Mouse (Mus musculus) cerebellum, postnatal 14 days (tissue): ENCODE measurements around the gene Zfp362.

Experiments
- DNase-seq, 2 experiments: peaks; one replicate each; pipeline ENCODE4 v3.0.0; 2021; ENCODE audit warnings: mixed read lengths in 2 of 2

The Zfp362 gene

GRCm38 (mm10) chr4:128755064-128755463 lies 50.8 kb downstream of the Zfp362 start, which contains the start of gene A3galt2:
A3galt2 (plus strand) TSS chr4:128755364.
- peak in 1 of 2 experiments; percentile 29 for DNase-seq

- DNase-seq: no peak
Observed at GRCm38 (mm10) chr4:128753571-128753970, 52.3 kb downstream of the Zfp362 start.

GRCm38 (mm10) chr4:128752031-128752757 lies 53.7 kb downstream of the Zfp362 start:
- DNase-seq: peak in 1 of 2 experiments; percentile 46

- DNase-seq: peak in 1 of 2 experiments; percentile 30
Observed at GRCm38 (mm10) chr4:128751006-128751405, 54.8 kb downstream of the Zfp362 start.

- no peak for DNase-seq
Observed at GRCm38 (mm10) chr4:128748309-128748708, 57.5 kb downstream of the Zfp362 start.

- DNase-seq: peak; percentile 57 to 62
Observed at GRCm38 (mm10) chr4:128747614-128748270, 58.1 kb downstream of the Zfp362 start.

GRCm38 (mm10) chr4:128745160-128745559 lies 60.7 kb downstream of the Zfp362 start:
- DNase-seq: no peak

GRCm38 (mm10) chr4:128743031-128743626 lies 62.7 kb downstream of the Zfp362 start:
- no peak for DNase-seq

- DNase-seq: no peak
Observed at GRCm38 (mm10) chr4:128742379-128742970, 63.4 kb downstream of the Zfp362 start.

- no peak for DNase-seq
Observed at GRCm38 (mm10) chr4:128741906-128742305, 63.9 kb downstream of the Zfp362 start.

- DNase-seq: no peak
Observed at GRCm38 (mm10) chr4:128740878-128741277, 65.0 kb downstream of the Zfp362 start.

- DNase-seq: peak in 1 of 2 experiments; percentile 63
Observed at GRCm38 (mm10) chr4:128737825-128738610, 67.8 kb downstream of the Zfp362 start.

- no peak for DNase-seq
Observed at GRCm38 (mm10) chr4:128737137-128737589, 68.7 kb downstream of the Zfp362 start.

- peak; percentile 65 to 68 for DNase-seq
Observed at GRCm38 (mm10) chr4:128734721-128735671, 70.8 kb downstream of the Zfp362 start.

- peak; percentile 65 to 69 for DNase-seq
Observed at GRCm38 (mm10) chr4:128734217-128734616, 71.6 kb downstream of the Zfp362 start.

- DNase-seq: no peak
Observed at GRCm38 (mm10) chr4:128733496-128733895, 72.3 kb downstream of the Zfp362 start.

- DNase-seq: peak; percentile 64
Observed at GRCm38 (mm10) chr4:128732794-128733193, 73.1 kb downstream of the Zfp362 start.

- DNase-seq: no peak
Observed at GRCm38 (mm10) chr4:128730271-128730670, 75.6 kb downstream of the Zfp362 start.

- DNase-seq: peak in 1 of 2 experiments; percentile 58
Observed at GRCm38 (mm10) chr4:128729709-128730037, 76.2 kb downstream of the Zfp362 start.

- peak; percentile 81 to 90 for DNase-seq
Observed at GRCm38 (mm10) chr4:128729033-128729708, 76.7 kb downstream of the Zfp362 start.

GRCm38 (mm10) chr4:128728431-128728851 lies 77.4 kb downstream of the Zfp362 start:
- DNase-seq: no peak
